Mouse (Mus musculus) liver, embryonic 13.5 days (tissue): ENCODE results near the gene Tmem123. TPM values are rescaled to one million over a fixed set of nuclear protein-coding genes. Genes with fewer than 3 reads are reported as not detected.

Source experiments
- ATAC-seq: fragments of 200-750 bp; cut with Nextera tagmentation; 2 replicates; pipeline ENCODE4 v1.8.0; 2017; ENCODE audit warnings: low read depth, mild to moderate bottlenecking, moderate number of reproducible peaks, moderate library complexity
- DNase-seq: peaks from one replicate; pipeline ENCODE4 v3.0.0; 2022
- H3K27ac ChIP-seq: fragments of 300-500 bp; sonication (generic); 2 replicates; pipeline ENCODE4 v1.5.1; 2015; ENCODE audit warnings: moderate library complexity, mild to moderate bottlenecking, inconsistent platforms
- H3K27me3 ChIP-seq: fragments of 300-500 bp; sonication (generic); 2 replicates; pipeline ENCODE4 v1.6.1; 2015; ENCODE audit warnings: mild to moderate bottlenecking, inconsistent platforms
- H3K36me3 ChIP-seq: fragments of 300-500 bp; sonication (generic); 2 replicates; pipeline ENCODE4 v1.6.1; 2015; ENCODE audit warnings: mild to moderate bottlenecking, inconsistent platforms
- H3K4me1 ChIP-seq: fragments of 300-500 bp; sonication (generic); replicated peaks from 2 replicates; pipeline ENCODE4 v1.6.1; 2015; ENCODE audit warnings: inconsistent platforms
- H3K4me2 ChIP-seq: fragments of 300-500 bp; sonication (generic); 2 replicates; pipeline ENCODE4 v1.6.1; 2015; ENCODE audit warnings: inconsistent platforms, mild to moderate bottlenecking, moderate library complexity
- H3K4me3 ChIP-seq: fragments of 300-500 bp; sonication (generic); replicated peaks from 2 replicates; pipeline ENCODE4 v1.5.1; 2015; ENCODE audit warnings: mild to moderate bottlenecking, inconsistent platforms
- H3K9ac ChIP-seq: fragments of 300-500 bp; sonication (generic); 2 replicates; pipeline ENCODE4 v1.6.1; 2015; ENCODE audit warnings: mild to moderate bottlenecking, inconsistent platforms
- H3K9me3 ChIP-seq: fragments of 300-500 bp; sonication (generic); replicated peaks from 2 replicates; pipeline ENCODE4 v1.6.1; 2016; ENCODE audit warnings: inconsistent platforms
- WGBS: fragments of 180-500 bp; shearing (Covaris S2); methylation state at CpG from one replicate; pipeline ENCODE4 v1.1.7; 2015; ENCODE audit not compliant: insufficient replicate concordance; 5-methylcytosine and 5-hydroxymethylcytosine counted together
- microRNA-seq: library from miRNA; unstranded; fragments of <30 nt; microRNA quantifications from one replicate; pipeline ENCODE4, GENCODE M21; 2016
- polyA plus RNA-seq: library from polyadenylated mRNA; unstranded; fragments of >200 nt; fragmentation: Nextera tagmentation; extraction: Ambion mirVana; gene quantifications from 2 replicates; pipeline ENCODE4 v1.2.1, GENCODE M21; 2015

Tmem123 gene
- polyA plus RNA-seq, 1 experiment from 2014 or later, result 39.1 TPM

- ATAC-seq (peak; percentile 97), DNase-seq (peak; percentile 54)
- 29% methylated on average over 9 of the region's 9 CpGs for WGBS
- peak overlapping the region; percentile 63 for H3K9ac ChIP-seq
- no peaks in the 10 kb centered on the region for H3K9me3 ChIP-seq
- no peaks in the 10 kb centered on the region for H3K27me3 ChIP-seq
- H3K4me1 ChIP-seq, result peaks cover 77% of the 10 kb centered on the region
- H3K4me2 ChIP-seq, result peak overlapping the region; percentile 63
- H3K36me3 ChIP-seq, result peaks cover 20% of the 10 kb centered on the region
- H3K27ac ChIP-seq, result peak overlapping the region; percentile 90
- H3K4me3 ChIP-seq, result peak overlapping the region; percentile 29
Observed at GRCm38 (mm10) chr9:7829531-7830528, 66.0 kb downstream of the Tmem123 start.

GRCm38 (mm10) chr9:7833421-7833820, 69.6 kb downstream of the Tmem123 start:
- Histone ChIP-seq H3K4me1 (peaks cover 67% of the 10 kb centered on the region), H3K36me3 (peaks cover 13% of the 10 kb centered on the region)
- no peak for ATAC-seq

GRCm38 (mm10) chr9:7835302-7835701, 71.5 kb downstream of the Tmem123 start:
- WGBS, result 65% methylated on average over 1 of the region's 1 CpGs

More at GRCm38 (mm10) chr9:7833421-7833820, 69.6 kb downstream of the Tmem123 start:
- WGBS, result 84% methylated on average over 6 of the region's 6 CpGs
- Histone ChIP-seq H3K4me2 (peak overlapping the region; percentile 43), H3K9ac (peak overlapping the region; percentile 40; the same call in 1 of the 2 replicates), H3K27me3 (no peaks in the 10 kb centered on the region), H3K27ac (no peak overlapping the region), H3K9me3 (no peaks in the 10 kb centered on the region), H3K4me3 (0 out of 2 replicates have a peak overlapping the region, but pooled peaks have one; percentile 11)
- DNase-seq, result no peak

GRCm38 (mm10) chr9:7836331-7836730, 72.5 kb downstream of the Tmem123 start:
- peak; percentile 30; the same call in 1 of the 2 replicates for ATAC-seq
- peak overlapping the region; percentile 89 for H3K4me2 ChIP-seq
- H3K27me3 ChIP-seq, result no peaks in the 10 kb centered on the region
- H3K9me3 ChIP-seq, result no peaks in the 10 kb centered on the region
- DNase-seq, result peak; percentile 53
- peak overlapping the region; percentile 78 for H3K4me3 ChIP-seq
- WGBS, result under 1% methylated on average over 16 of the region's 16 CpGs
- peaks cover 13% of the 10 kb centered on the region for H3K36me3 ChIP-seq
- H3K9ac ChIP-seq, result peak overlapping the region; percentile 91
- H3K27ac ChIP-seq, result peak overlapping the region; percentile 99
- peaks cover 47% of the 10 kb centered on the region for H3K4me1 ChIP-seq

More at GRCm38 (mm10) chr9:7835302-7835701, 71.5 kb downstream of the Tmem123 start:
- Histone ChIP-seq H3K9me3 (no peaks in the 10 kb centered on the region), H3K4me1 (peaks cover 53% of the 10 kb centered on the region), H3K4me3 (no peak overlapping the region), H3K4me2 (peak overlapping the region; percentile 89), H3K36me3 (peaks cover 13% of the 10 kb centered on the region), H3K9ac (no peak overlapping the region), H3K27me3 (no peaks in the 10 kb centered on the region), H3K27ac (no peak overlapping the region)
- no peak for ATAC-seq
- DNase-seq, result no peak

- Histone ChIP-seq H3K4me3 (peak within 1 kb of the TSS; percentile 78), H3K9me3 (no peaks in the 10 kb centered on the region), H3K36me3 (peaks cover 13% of the 10 kb centered on the region), H3K27me3 (no peaks in the 10 kb centered on the region), H3K9ac (peak within 1 kb of the TSS; percentile 91), H3K4me1 (peaks cover 39% of the 10 kb centered on the region), H3K27ac (peak within 1 kb of the TSS; percentile 99), H3K4me2 (peak within 1 kb of the TSS; percentile 89)
- DNase-seq (peak; percentile 95), ATAC-seq (peak; percentile 97)
- WGBS, result under 1% methylated on average over 68 of the region's 68 CpGs
Observed at GRCm38 (mm10) chr9:7836905-7837805, 73.3 kb downstream of the Tmem123 start, which contains the start of gene Birc2. Birc2 (minus strand) TSS chr9:7837064.

- peak overlapping the region; percentile 78 for H3K4me3 ChIP-seq
- WGBS, result 28% methylated on average over 14 of the region's 14 CpGs
- H3K27me3 ChIP-seq, result no peaks in the 10 kb centered on the region
- H3K4me1 ChIP-seq, result peaks cover 32% of the 10 kb centered on the region
- H3K27ac ChIP-seq, result peak overlapping the region; percentile 99
- no peaks in the 10 kb centered on the region for H3K9me3 ChIP-seq
- no peak for ATAC-seq
- peak overlapping the region; percentile 86 for H3K9ac ChIP-seq
- H3K36me3 ChIP-seq, result peaks cover 13% of the 10 kb centered on the region
- peak overlapping the region; percentile 89 for H3K4me2 ChIP-seq
- DNase-seq, result no peak
Observed at GRCm38 (mm10) chr9:7837806-7838440, 74.1 kb downstream of the Tmem123 start.

- 72% methylated on average over 6 of the region's 6 CpGs for WGBS
- ATAC-seq, result no peak
- no peaks in the 10 kb centered on the region for H3K9me3 ChIP-seq
- H3K9ac ChIP-seq, result no peak overlapping the region
- no peak for DNase-seq
- no peak overlapping the region for H3K4me2 ChIP-seq
- H3K4me1 ChIP-seq, result peaks cover 9% of the 10 kb centered on the region
- H3K27ac ChIP-seq, result no peak overlapping the region
- no peaks in the 10 kb centered on the region for H3K27me3 ChIP-seq
- H3K4me3 ChIP-seq, result no peak overlapping the region
- no peaks in the 10 kb centered on the region for H3K36me3 ChIP-seq
Observed at GRCm38 (mm10) chr9:7841221-7841620, 77.4 kb downstream of the Tmem123 start.

Small RNA genes lying within 50 kb of the gene (microRNA-seq; reads per million reads assigned to microRNA genes)
- 24.1 reads per million, percentile 36 among the genes with 10 or more reads in this experiment for gene Mir5618

Other genes starting within 250 kb of the Tmem123 start
- 1.8 and 2.3 TPM in 2 replicates for gene Mmp8, start 205.6 kb upstream of the Tmem123 start, polyA plus RNA-seq
- 0.09 and 0.19 TPM in 2 replicates for gene Mmp27, start 192.6 kb upstream of the Tmem123 start, polyA plus RNA-seq
- gene Mmp20, start 135.8 kb upstream of the Tmem123 start, polyA plus RNA-seq, result not detected in 2 replicates
- not detected in 2 replicates for gene Mmp7, start 72.0 kb upstream of the Tmem123 start, polyA plus RNA-seq
- 11.7 and 15.7 TPM in 2 replicates for gene Birc2, start 73.0 kb downstream of the Tmem123 start, polyA plus RNA-seq
- 4.8 and 5.7 TPM in 2 replicates for gene Birc3, start 109.1 kb downstream of the Tmem123 start, polyA plus RNA-seq
- 3.5 and 3.7 TPM in 2 replicates for gene Yap1, start 240.6 kb downstream of the Tmem123 start, polyA plus RNA-seq